23 mouse cellular contexts compared by ENCODE assay signal in the genomic region with DNA sequence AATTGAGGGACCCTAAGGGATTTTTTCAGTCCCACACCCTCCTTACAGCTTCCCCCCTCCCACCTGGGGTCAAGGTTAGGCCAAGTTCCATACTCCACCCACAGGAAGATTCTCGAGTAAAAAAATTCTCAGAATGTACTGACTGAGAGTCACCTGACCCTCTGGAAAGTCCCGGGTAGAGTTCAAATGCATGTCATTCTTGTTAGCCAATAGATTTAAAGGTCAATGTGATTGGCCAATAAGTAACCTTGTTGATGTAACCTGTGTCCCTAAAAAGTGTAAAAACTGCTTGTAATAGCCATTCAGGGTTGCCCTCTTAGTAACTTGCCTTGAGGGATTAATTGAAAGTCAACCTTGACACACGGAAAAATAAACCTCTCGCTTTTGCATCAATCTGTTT.
"Had no signal": no experiment of that assay in that cellular context is flagged by ENCODE, and none has a peak within 500 bp of the region (broad histone marks: within the 10 kb centered on the region; RNA-seq: fewer than 3 reads in every experiment).

No protein-coding gene starts in this region.

- H3K9ac ChIP-seq: heart, embryonic 13.5 days; heart, embryonic 15.5 days; hindbrain, embryonic 13.5 days; hindbrain, embryonic 15.5 days; limb, embryonic 13.5 days; limb, embryonic 15.5 days; liver, embryonic 14.5 days had no signal

- H3K36me3 ChIP-seq: heart, embryonic 13.5 days; heart, embryonic 15.5 days; hindbrain, embryonic 13.5 days; hindbrain, embryonic 15.5 days; limb, embryonic 13.5 days; limb, embryonic 15.5 days had no signal

- H3K4me2 ChIP-seq: heart, embryonic 11.5 days; heart, embryonic 13.5 days; heart, embryonic 15.5 days; hindbrain, embryonic 13.5 days; hindbrain, embryonic 15.5 days; limb, embryonic 13.5 days; limb, embryonic 15.5 days; liver, embryonic 11.5 days had no signal

- ATAC-seq: hindbrain, postnatal 0 days; intestine, embryonic 16.5 days had no signal

- H3K27me3 ChIP-seq: heart, embryonic 13.5 days; heart, embryonic 15.5 days; hindbrain, embryonic 13.5 days; hindbrain, embryonic 15.5 days; limb, embryonic 13.5 days; limb, embryonic 15.5 days had no signal

- DNase-seq: gastrocnemius, postnatal 14 days; gastrocnemius, postnatal 36 days; heart, adult 11 months; heart, adult 2 months; heart, postnatal 14 days; heart, postnatal 36 days; kidney, adult 18-20 months; layer of hippocampus, adult 9-11 months; layer of hippocampus, postnatal 36 days; left cerebral cortex, postnatal 4 days; lung, adult 18-20 months had no signal

- H3K9me3 ChIP-seq: heart, embryonic 15.5 days; hindbrain, embryonic 13.5 days; hindbrain, embryonic 15.5 days; limb, embryonic 13.5 days; limb, embryonic 15.5 days had no signal

- H3K4me1 ChIP-seq: heart, embryonic 13.5 days; heart, embryonic 15.5 days; hindbrain, embryonic 13.5 days; hindbrain, embryonic 15.5 days; limb, embryonic 13.5 days; limb, embryonic 15.5 days had no signal

- H3K4me3 ChIP-seq: heart, adult 2 months; heart, embryonic 13.5 days; heart, embryonic 15.5 days; hindbrain, embryonic 13.5 days; hindbrain, embryonic 15.5 days; limb, embryonic 13.5 days; limb, embryonic 15.5 days had no signal

- H3K27ac ChIP-seq: heart, adult 2 months; heart, embryonic 13.5 days; heart, embryonic 15.5 days; hindbrain, embryonic 13.5 days; hindbrain, embryonic 15.5 days; hindbrain, postnatal 0 days; kidney, postnatal 0 days; limb, embryonic 13.5 days; limb, embryonic 15.5 days; liver, embryonic 14.5 days had no signal
